Mouse (Mus musculus) effector memory CD4-positive, alpha-beta T cell, adult 5 months (primary cell): ENCODE data around the gene Magoh. TPM values are rescaled to one million over a fixed set of nuclear protein-coding genes. Genes with fewer than 3 reads are reported as not detected.

ENCODE experiments used
- polyA plus RNA-seq: library from polyadenylated mRNA; unstranded; fragments of 100-300 nt; shearing (Covaris generic); gene quantifications from one replicate; pipeline ENCODE4 v1.2.1, GENCODE M21; 2017

The Magoh gene
- 188 TPM for polyA plus RNA-seq

GRCm38 (mm10) chr4:107879254-107880050, at the start of gene Magoh:
Magoh (plus strand) TSS chr4:107879755.

GRCm38 (mm10) chr4:107889731-107890432, 10.3 kb downstream of the Magoh start, which contains the start of gene 0610037L13Rik:
0610037L13Rik (plus strand) TSS chr4:107889813.

GRCm38 (mm10) chr4:107923145-107923802, 43.7 kb downstream of the Magoh start, which contains the start of gene Cpt2:
Cpt2 (minus strand) TSS chr4:107923610.

Other genes with a start within 250 kb of the Magoh start
- gene Dmrtb1, start 195.5 kb upstream of the Magoh start, polyA plus RNA-seq, result not detected
- gene Lrp8, start 77.5 kb upstream of the Magoh start, polyA plus RNA-seq, result 7.4 TPM
- 52.7 TPM for gene 0610037L13Rik, start 10.1 kb downstream of the Magoh start, polyA plus RNA-seq
- 3.3 TPM for gene Cpt2, start 43.9 kb downstream of the Magoh start, polyA plus RNA-seq
- gene Slc1a7, start 88.6 kb downstream of the Magoh start, polyA plus RNA-seq, result not detected
- gene Podn, start 216.7 kb downstream of the Magoh start, polyA plus RNA-seq, result not detected